Mouse (Mus musculus) inflammation-experienced regulatory T-cells (primary cell): ENCODE results near the gene Aptx. TPM values are rescaled to one million over a fixed set of nuclear protein-coding genes. Genes with fewer than 3 reads are reported as not detected.

Experiments
- polyA plus RNA-seq, 2 experiments: library from polyadenylated mRNA; unstranded; fragments of 100-300 nt; shearing (Covaris generic); gene quantifications; one replicate each; pipeline ENCODE4 v1.2.1; 2017

Gene Aptx
- polyA plus RNA-seq: 10 to 100 TPM; 28.8 to 31.3 TPM

DNA sequence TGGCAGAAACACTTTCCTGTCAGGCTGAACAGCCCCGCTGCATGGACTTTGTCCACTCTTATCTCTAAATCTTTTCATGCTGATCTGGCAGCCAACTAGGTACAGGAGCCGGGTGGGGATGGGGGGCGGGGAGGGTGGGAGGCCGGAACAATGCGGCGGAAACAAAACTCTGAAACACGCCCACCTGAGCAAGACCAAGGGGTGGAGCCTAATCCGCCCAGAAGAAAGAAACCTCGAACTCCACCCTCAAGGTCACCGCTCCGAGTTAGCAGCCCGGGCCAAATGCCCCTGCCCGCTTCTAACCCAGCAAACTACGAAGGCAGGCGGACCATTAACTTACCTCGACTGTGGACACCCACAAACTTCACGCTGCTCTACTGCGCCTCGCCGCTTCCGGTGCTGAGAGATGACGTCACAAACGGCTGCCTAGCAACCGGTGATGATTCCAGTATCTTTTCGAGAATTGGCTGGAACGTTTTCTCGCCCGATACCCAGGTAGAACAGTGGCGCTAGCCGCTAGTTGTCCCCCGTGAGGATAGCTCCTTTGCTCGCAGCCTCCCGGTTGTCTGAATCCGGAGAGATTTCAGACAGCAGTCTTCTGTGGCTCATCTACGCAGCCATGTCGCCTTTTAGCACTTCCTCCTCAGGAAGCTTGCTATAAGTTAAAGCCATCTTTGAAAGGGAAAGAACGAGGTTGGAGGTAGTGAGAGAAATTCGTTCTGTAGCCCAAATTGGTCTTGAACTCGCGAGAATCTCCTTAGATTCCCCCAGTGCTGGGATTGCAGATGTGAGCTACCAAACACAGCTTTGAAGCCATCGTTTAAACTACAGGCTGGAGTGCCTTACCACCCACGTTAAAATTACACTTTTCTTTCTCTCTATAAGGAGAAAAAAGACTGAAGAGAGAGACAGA, at the start of gene Aptx:
TSS of gene Aptx (minus strand) at position 398 of the 913 bp plus-strand sequence.

DNA sequence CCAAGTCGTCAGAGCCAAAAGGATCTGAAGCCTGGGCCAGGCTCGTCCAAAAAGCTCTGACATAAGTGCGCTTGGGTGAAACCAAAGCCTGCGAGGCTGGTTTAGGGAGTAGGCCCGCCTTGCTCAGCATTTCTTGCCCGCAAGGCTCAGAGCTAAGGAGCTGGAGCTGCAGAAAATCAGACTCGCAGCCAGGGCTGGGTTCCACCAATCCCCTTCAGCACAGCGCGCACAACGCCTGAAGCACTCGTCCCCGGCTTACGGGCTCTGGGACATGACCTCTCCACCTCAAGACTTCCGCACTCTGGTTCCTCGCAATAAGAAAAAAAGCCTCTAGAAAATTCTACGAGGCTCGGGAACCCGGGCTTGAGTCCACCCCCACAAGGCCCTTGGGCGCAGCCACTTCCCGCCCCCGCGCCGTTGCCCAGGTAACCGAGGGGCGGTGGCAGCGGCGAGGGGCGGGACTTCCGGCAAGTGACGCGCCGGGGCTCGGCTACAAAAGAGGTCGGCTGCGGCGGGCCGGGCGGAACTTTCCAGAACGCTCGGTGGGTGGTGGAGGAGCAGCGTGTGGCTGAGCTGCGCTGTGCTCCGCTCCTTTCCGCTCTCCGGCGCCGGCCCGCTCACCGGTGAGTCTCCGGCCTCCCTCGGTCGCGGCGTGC, 19.1 kb upstream of the Aptx start, which contains the start of gene Dnaja1:
TSS of gene Dnaja1 (plus strand) at position 140 of the 656 bp plus-strand sequence.

Other genes starting within 250 kb of the Aptx start
- gene Tmem215, start 231.0 kb downstream of the Aptx start, polyA plus RNA-seq: under 1 TPM; 0.23 to 0.60 TPM
- 100 to 1,000 TPM; 302 to 520 TPM for gene Dnaja1, start 19.0 kb upstream of the Aptx start, polyA plus RNA-seq
- gene Smu1, start 54.7 kb upstream of the Aptx start, polyA plus RNA-seq: 100 to 1,000 TPM; 129 to 136 TPM
- 10 to 100 TPM; 56.0 to 91.2 TPM for gene B4galt1, start 150.8 kb upstream of the Aptx start, polyA plus RNA-seq
- not detected for gene Spink4, start 216.9 kb upstream of the Aptx start, polyA plus RNA-seq
- gene Bag1, start 245.1 kb upstream of the Aptx start, polyA plus RNA-seq: 100 to 1,000 TPM; 200 to 201 TPM
- gene Chmp5, start 245.2 kb upstream of the Aptx start, polyA plus RNA-seq: 10 to 100 TPM; 85.1 to 91.0 TPM